Mouse (Mus musculus): Measurements from ENCODE around the gene Limch1.

- no peak for TF ChIP-seq TAL1 (conservative IDR thresholded peaks at IDR 0.05; ENCODE audit: low read depth, low read length)
- TF ChIP-seq GATA2 (IDR thresholded peaks at IDR 0.05; ENCODE audit: borderline replicate concordance, low read depth, low read length), result no peak
- TF ChIP-seq CTCF (IDR thresholded peaks at IDR 0.05; ENCODE audit: low read depth, low read length), result no peak
- no peak for TF ChIP-seq GATA1 (IDR thresholded peaks at IDR 0.05; ENCODE audit: borderline replicate concordance, low read length)
Measured at GRCm38 (mm10) chr5:66872681-66873080, 127.1 kb downstream of the Limch1 start.
